Mouse (Mus musculus): ENCODE data around the gene Qrsl1. TPM values are rescaled to one million over a fixed set of nuclear protein-coding genes. Genes with fewer than 3 reads are reported as not detected.

Qrsl1 gene
- 11.8 TPM for polyA plus RNA-seq (2014; fragmentation: Illumina TruSeq; extraction: RNeasy Lipid Tissue Mini Kit (QIAGEN cat#74804))

GRCm38 (mm10) chr10:43901578-43902194 lies at the start of gene Qrsl1, which contains the start of gene Rtn4ip1:
Gene Qrsl1, minus strand, starts transcription at chr10:43901745.
Gene Rtn4ip1, plus strand, starts transcription at chr10:43901807.

Other genes with a start within 250 kb of the Qrsl1 start
- 6.6 TPM for gene Rtn4ip1, start 62 bp upstream of the Qrsl1 start, polyA plus RNA-seq (2014; fragmentation: Illumina TruSeq; extraction: RNeasy Lipid Tissue Mini Kit (QIAGEN cat#74804))
- 2.4 TPM for gene Crybg1, start 247.1 kb upstream of the Qrsl1 start, polyA plus RNA-seq (2014; fragmentation: Illumina TruSeq; extraction: RNeasy Lipid Tissue Mini Kit (QIAGEN cat#74804))

Measured in ovary, adult 10 weeks (tissue).